Mouse (Mus musculus) olfactory bulb, adult 2 months (tissue): Measurements from ENCODE around the gene Scaf4. TPM values are rescaled to one million over a fixed set of nuclear protein-coding genes. Genes with fewer than 3 reads are reported as not detected.
"Not testable (repeated sequence)": the region's sequence is repeated elsewhere in the genome, so short reads cannot be mapped to it uniquely, and the experiment has no call there.

Experiments
- H3K27ac ChIP-seq: fragments of 200-500 bp; 2 replicates; pipeline ENCODE4 v1.5.1; 2012; ENCODE audit warnings: low read depth, low read length; ENCODE audit not compliant: insufficient read depth
- H3K4me1 ChIP-seq: fragments of 200-500 bp; 2 replicates; pipeline ENCODE4 v1.6.1; 2012; ENCODE audit warnings: low read length; ENCODE audit not compliant: control insufficient read depth, insufficient read depth
- H3K4me3 ChIP-seq: fragments of 200-500 bp; 2 replicates; pipeline ENCODE4 v1.5.1; 2012; ENCODE audit warnings: mild to moderate bottlenecking, low read depth, low read length, moderate library complexity; ENCODE audit not compliant: insufficient read depth
- CTCF ChIP-seq: fragments of 200-500 bp; IDR thresholded peaks from 2 replicates; pipeline ENCODE4 v1.5.1; 2012; ENCODE audit warnings: low read depth, mild to moderate bottlenecking, low read length, moderate library complexity; ENCODE audit not compliant: insufficient read depth
- POLR2A ChIP-seq: fragments of 200-500 bp; IDR thresholded peaks from 2 replicates; pipeline ENCODE4 v1.6.1; 2012; ENCODE audit warnings: mild to moderate bottlenecking, low read depth, low read length, moderate library complexity; ENCODE audit not compliant: insufficient read depth
- WGBS: fragments of 180-500 bp; shearing (Covaris S2); methylation state at CpG from one replicate; pipeline ENCODE4 v1.1.7; 2018; 5-methylcytosine and 5-hydroxymethylcytosine counted together
- polyA plus RNA-seq: library from polyadenylated mRNA; stranded (reverse); fragments of >200 nt; gene quantifications from 2 replicates; pipeline ENCODE4 v1.2.4, GENCODE M21; 2012; ENCODE audit warnings: low replicate concordance; ENCODE audit not compliant: missing spikeins, insufficient read depth, insufficient read length

Scaf4 gene
- polyA plus RNA-seq, 1 experiment, result not detected

GRCm38 (mm10) chr16:90258950-90259349, 25.4 kb downstream of the Scaf4 start:
- 90% methylated on average over 7 of the region's 7 CpGs for WGBS
- H3K4me1 ChIP-seq, result no peaks in the 10 kb centered on the region
- no peak overlapping the region for H3K27ac ChIP-seq
- H3K4me3 ChIP-seq, result no peak overlapping the region
- TF ChIP-seq CTCF (no peak), POLR2A (no peak)

- Histone ChIP-seq H3K4me1 (no peaks in the 10 kb centered on the region), H3K27ac (no peak overlapping the region), H3K4me3 (no peak overlapping the region)
- TF ChIP-seq CTCF, result no peak
- no peak for TF ChIP-seq POLR2A
- WGBS, result 82% methylated on average over 2 of the region's 2 CpGs
These were observed 31.8 kb downstream of the Scaf4 start for GRCm38 (mm10) chr16:90252521-90252920.

DNA sequence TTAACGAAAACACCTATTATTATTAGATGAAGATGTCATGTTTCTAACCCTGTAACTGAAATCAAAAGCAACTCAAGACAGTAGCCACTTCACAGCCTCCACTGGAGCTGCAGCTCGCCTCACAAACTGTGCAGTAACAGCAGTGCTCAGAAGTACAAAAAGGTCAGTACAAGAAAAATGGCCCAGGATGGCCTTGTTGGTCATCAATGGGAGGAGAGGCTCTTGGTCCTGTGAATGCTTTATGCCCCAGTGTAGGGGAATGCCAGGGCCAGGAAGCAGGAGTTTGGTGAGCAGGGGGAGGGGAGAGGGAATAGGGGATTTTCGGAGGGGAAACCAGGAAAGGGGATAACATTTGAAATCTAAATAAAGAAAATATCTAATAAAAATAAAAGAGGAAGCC, 33.0 kb downstream of the Scaf4 start:
- H3K4me1 ChIP-seq, H3K4me3 ChIP-seq, H3K27ac ChIP-seq: not testable (repeated sequence)
- WGBS, result 94% methylated on average over 3 of the region's 3 CpGs

DNA sequence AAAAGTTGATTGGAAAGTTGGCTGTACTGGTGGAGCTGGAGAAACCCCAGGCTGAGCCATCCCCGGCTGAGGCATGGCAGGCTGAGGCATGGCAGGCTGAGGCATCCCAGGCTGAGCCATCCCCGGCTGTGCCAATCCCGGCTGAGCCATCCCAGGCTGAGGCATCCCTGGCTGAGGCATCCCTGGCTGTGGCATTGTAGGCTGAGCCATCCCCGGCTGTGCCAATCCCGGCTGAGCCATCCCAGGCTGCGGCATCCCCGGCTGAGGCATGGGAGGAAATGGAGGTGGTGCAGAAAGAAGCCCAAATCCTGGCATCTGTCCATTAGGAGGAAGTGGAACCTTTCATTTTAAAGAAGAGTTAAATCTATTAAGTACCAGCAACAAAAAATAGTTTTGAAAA, 34.2 kb downstream of the Scaf4 start:
- Histone ChIP-seq H3K4me1 (no peaks in the 10 kb centered on the region), H3K27ac (no peak overlapping the region), H3K4me3 (no peak overlapping the region)
- TF ChIP-seq CTCF, result no peak
- no peak for TF ChIP-seq POLR2A
- WGBS, result 83% methylated on average over 7 of the region's 7 CpGs

GRCm38 (mm10) chr16:90242426-90243304, 41.6 kb downstream of the Scaf4 start:
- 75% methylated on average over 17 of the region's 17 CpGs for WGBS
- no peak overlapping the region for H3K4me3 ChIP-seq
- TF ChIP-seq CTCF, result no peak
- H3K4me1 ChIP-seq, result no peaks in the 10 kb centered on the region
- no peak overlapping the region for H3K27ac ChIP-seq

DNA sequence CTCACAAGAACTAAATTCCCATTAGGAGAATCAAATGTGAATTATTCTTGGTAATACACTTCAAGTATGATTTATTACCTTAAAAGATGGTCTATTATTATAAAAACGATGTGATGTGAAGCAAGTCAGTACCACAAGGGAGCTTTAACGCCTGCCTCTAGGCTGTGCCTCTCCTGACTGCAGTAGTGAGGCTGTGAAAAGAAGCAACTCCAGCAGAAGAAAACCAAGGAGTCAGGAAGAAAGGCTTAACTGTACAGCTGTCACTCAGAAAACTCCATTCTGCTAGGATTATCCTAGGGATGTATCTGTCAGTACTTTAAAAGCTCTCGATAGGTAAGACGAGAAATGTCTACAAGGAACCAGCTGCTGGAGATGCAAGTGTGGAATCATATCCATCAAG, 42.4 kb downstream of the Scaf4 start:
- H3K27ac ChIP-seq, result no peak overlapping the region
- WGBS, result 78% methylated on average over 4 of the region's 4 CpGs
- H3K4me1 ChIP-seq, result no peaks in the 10 kb centered on the region
- no peak overlapping the region for H3K4me3 ChIP-seq
- TF ChIP-seq POLR2A (no peak), CTCF (no peak)

- 75% methylated on average over 6 of the region's 6 CpGs for WGBS
- Histone ChIP-seq H3K27ac (no peak overlapping the region), H3K4me3 (no peak overlapping the region)
These were observed 45.1 kb downstream of the Scaf4 start for GRCm38 (mm10) chr16:90239128-90239746.

DNA sequence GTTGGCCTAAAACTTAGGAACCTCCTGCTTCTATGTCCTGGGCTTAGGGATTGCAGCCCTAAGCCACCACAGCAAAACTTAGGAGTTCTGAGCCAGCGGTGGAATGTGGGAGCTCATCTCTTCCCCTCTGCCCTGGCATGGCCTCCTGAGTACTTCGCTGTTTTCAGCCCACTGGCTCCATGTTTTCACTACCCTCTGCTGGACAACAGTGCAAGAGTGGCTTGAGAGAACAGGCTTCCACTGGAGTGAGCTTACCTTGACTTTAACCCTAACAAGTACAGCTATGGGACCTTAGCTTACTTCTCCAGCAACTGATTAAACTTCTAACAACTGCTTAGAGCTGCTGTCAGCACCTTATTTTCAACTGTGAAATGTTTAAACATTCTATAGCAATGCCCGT, 49.1 kb downstream of the Scaf4 start:
- H3K4me1 ChIP-seq, result no peaks in the 10 kb centered on the region
- no peak overlapping the region for H3K27ac ChIP-seq
- TF ChIP-seq CTCF, result no peak
- TF ChIP-seq POLR2A, result no peak
- WGBS, result 86% methylated on average over 3 of the region's 3 CpGs
- H3K4me3 ChIP-seq, result no peak overlapping the region

More at GRCm38 (mm10) chr16:90239128-90239746, 45.1 kb downstream of the Scaf4 start:
- TF ChIP-seq POLR2A, result no peak
- TF ChIP-seq CTCF, result no peak
- no peaks in the 10 kb centered on the region for H3K4me1 ChIP-seq

GRCm38 (mm10) chr16:90234617-90235016, 49.7 kb downstream of the Scaf4 start:
- WGBS, result 31% methylated on average over 6 of the region's 6 CpGs
- Histone ChIP-seq H3K4me3 (no peak overlapping the region), H3K4me1 (no peaks in the 10 kb centered on the region), H3K27ac (no peak overlapping the region)
- no peak for TF ChIP-seq CTCF
- no peak for TF ChIP-seq POLR2A
